Mouse (Mus musculus): Measurements from ENCODE around the gene Esr1. TPM values are rescaled to one million over a fixed set of nuclear protein-coding genes. Genes with fewer than 3 reads are reported as not detected.

Esr1 gene
- polyA plus RNA-seq, 1 experiment, result 3.6 TPM

DNA sequence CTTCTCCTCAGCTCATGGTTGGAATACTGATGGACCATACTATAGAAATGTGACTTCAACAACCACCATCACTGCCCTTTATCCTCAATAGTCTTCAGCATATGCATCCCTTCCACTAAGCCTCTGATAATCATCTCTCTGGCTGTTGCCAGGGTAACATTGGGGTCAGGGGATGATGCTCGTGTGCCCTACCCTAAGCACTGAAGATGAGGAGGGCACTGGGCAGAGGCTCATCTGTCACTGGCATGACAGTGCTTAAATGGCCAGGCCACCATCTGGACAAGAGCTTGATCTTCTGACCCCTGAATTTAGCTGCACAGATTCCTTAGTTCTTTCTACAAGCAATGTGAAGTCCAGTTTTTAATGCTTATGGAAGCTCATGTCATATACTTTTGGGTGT is 405.8 kb downstream of the Esr1 start:
- H3K4me3 ChIP-seq (ENCODE audit: control insufficient read depth, low read depth, low read length), result no peak overlapping the region
- H3K36me3 ChIP-seq (ENCODE audit: control insufficient read depth, insufficient read depth, low read length), result no peaks in the 10 kb centered on the region
- no peak overlapping the region for H3K27ac ChIP-seq (ENCODE audit: control insufficient read depth, insufficient read depth, low read depth, low read length)
- TF ChIP-seq CTCF (IDR thresholded peaks at IDR 0.05; ENCODE audit: control insufficient read depth, insufficient read depth, insufficient replicate concordance, low read depth, low read length) (no peak), POLR2A (IDR thresholded peaks at IDR 0.05; ENCODE audit: control insufficient read depth, low read depth, low read length) (no peak)
- H3K4me1 ChIP-seq (ENCODE audit: control insufficient read depth, insufficient read depth, low read length), result no peaks in the 10 kb centered on the region
- H3K27me3 ChIP-seq (ENCODE audit: control insufficient read depth, insufficient read depth, low read length), result no peaks in the 10 kb centered on the region

DNA sequence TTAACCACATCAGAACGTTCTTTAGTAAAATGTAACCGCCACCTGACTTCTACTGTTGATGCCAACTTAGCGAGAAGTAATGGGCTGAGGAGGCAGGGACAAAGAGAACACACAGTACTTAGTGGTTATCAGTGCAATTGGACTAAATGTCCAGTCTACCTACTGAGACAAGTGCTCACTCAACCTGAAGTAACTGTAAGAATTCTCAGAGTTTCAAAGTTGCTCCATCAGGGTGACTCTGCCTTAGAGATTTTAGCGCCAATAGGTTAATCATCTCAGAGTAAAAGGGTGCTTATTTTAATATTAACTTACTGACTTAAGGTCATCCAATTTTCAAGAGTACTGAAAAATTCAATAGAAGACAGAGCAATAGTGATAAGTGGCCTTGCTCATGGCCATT is 414.5 kb downstream of the Esr1 start:
- no peaks in the 10 kb centered on the region for H3K36me3 ChIP-seq (ENCODE audit: control insufficient read depth, insufficient read depth, low read length)
- no peak for TF ChIP-seq POLR2A (IDR thresholded peaks at IDR 0.05; ENCODE audit: control insufficient read depth, low read depth, low read length)
- no peak for TF ChIP-seq CTCF (IDR thresholded peaks at IDR 0.05; ENCODE audit: control insufficient read depth, insufficient read depth, insufficient replicate concordance, low read depth, low read length)
- H3K4me3 ChIP-seq (ENCODE audit: control insufficient read depth, low read depth, low read length), result no peak overlapping the region
- H3K4me1 ChIP-seq (ENCODE audit: control insufficient read depth, insufficient read depth, low read length), result no peaks in the 10 kb centered on the region
- H3K27me3 ChIP-seq (ENCODE audit: control insufficient read depth, insufficient read depth, low read length), result no peaks in the 10 kb centered on the region
- H3K27ac ChIP-seq (ENCODE audit: control insufficient read depth, insufficient read depth, low read depth, low read length), result no peak overlapping the region

- TF ChIP-seq POLR2A (IDR thresholded peaks at IDR 0.05; ENCODE audit: control insufficient read depth, low read depth, low read length) (no peak), CTCF (IDR thresholded peaks at IDR 0.05; ENCODE audit: control insufficient read depth, insufficient read depth, insufficient replicate concordance, low read depth, low read length) (no peak)
- Histone ChIP-seq H3K27me3 (ENCODE audit: control insufficient read depth, insufficient read depth, low read length) (no peaks in the 10 kb centered on the region), H3K4me1 (ENCODE audit: control insufficient read depth, insufficient read depth, low read length) (no peaks in the 10 kb centered on the region), H3K27ac (ENCODE audit: control insufficient read depth, insufficient read depth, low read depth, low read length) (no peak overlapping the region), H3K36me3 (ENCODE audit: control insufficient read depth, insufficient read depth, low read length) (no peaks in the 10 kb centered on the region), H3K4me3 (ENCODE audit: control insufficient read depth, low read depth, low read length) (no peak overlapping the region)
Measured at GRCm38 (mm10) chr10:5027208-5027607, 415.8 kb downstream of the Esr1 start.

- TF ChIP-seq CTCF (IDR thresholded peaks at IDR 0.05; ENCODE audit: control insufficient read depth, insufficient read depth, insufficient replicate concordance, low read depth, low read length) (no peak), POLR2A (IDR thresholded peaks at IDR 0.05; ENCODE audit: control insufficient read depth, low read depth, low read length) (no peak)
- Histone ChIP-seq H3K27me3 (ENCODE audit: control insufficient read depth, insufficient read depth, low read length) (no peaks in the 10 kb centered on the region), H3K36me3 (ENCODE audit: control insufficient read depth, insufficient read depth, low read length) (no peaks in the 10 kb centered on the region), H3K4me3 (ENCODE audit: control insufficient read depth, low read depth, low read length) (no peak overlapping the region), H3K27ac (ENCODE audit: control insufficient read depth, insufficient read depth, low read depth, low read length) (no peak overlapping the region), H3K4me1 (ENCODE audit: control insufficient read depth, insufficient read depth, low read length) (no peaks in the 10 kb centered on the region)
Measured at GRCm38 (mm10) chr10:5028301-5028700, 416.9 kb downstream of the Esr1 start.

DNA sequence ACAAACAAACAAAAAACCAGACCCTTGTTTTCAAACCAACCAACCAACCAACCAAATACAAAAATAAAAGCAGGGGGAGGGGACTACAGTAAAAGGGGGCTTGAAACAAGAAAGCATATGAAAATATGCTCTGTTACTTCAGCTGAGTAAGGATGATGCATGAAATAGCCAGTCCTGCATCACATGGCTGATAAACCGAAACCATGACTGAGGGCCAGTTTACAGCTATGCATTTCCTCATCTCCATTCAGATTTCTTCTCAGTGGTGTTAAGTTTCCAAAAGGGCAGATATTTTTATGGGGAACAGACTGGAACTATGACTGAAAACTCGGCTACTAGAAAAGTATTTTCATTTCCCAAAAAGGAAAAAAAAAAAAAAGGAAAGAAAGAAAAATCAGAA is 417.8 kb downstream of the Esr1 start:
- H3K4me3 ChIP-seq (ENCODE audit: control insufficient read depth, low read depth, low read length), result no peak overlapping the region
- TF ChIP-seq CTCF (IDR thresholded peaks at IDR 0.05; ENCODE audit: control insufficient read depth, insufficient read depth, insufficient replicate concordance, low read depth, low read length) (no peak), POLR2A (IDR thresholded peaks at IDR 0.05; ENCODE audit: control insufficient read depth, low read depth, low read length) (no peak)
- H3K27ac ChIP-seq (ENCODE audit: control insufficient read depth, insufficient read depth, low read depth, low read length), result no peak overlapping the region
- no peaks in the 10 kb centered on the region for H3K4me1 ChIP-seq (ENCODE audit: control insufficient read depth, insufficient read depth, low read length)
- H3K27me3 ChIP-seq (ENCODE audit: control insufficient read depth, insufficient read depth, low read length), result no peaks in the 10 kb centered on the region
- no peaks in the 10 kb centered on the region for H3K36me3 ChIP-seq (ENCODE audit: control insufficient read depth, insufficient read depth, low read length)

DNA sequence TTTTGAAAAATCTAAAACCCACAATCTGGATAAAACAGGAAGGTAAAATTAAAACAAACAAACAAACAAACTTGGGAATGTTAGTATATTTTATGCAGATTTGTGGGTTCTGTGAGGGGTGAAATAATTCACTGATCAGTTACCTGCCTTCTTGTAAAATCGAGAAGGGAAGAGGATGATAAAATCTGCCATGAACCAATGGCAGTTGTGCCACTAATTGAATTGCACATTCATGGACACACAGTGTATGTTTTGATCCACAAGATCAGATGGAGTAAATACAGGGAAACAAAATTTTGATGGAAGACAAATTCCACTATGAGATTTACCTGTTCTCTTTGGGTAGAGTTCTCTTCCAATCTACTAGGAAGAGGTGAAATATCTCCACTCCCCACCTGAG is 418.5 kb downstream of the Esr1 start:
- TF ChIP-seq POLR2A (IDR thresholded peaks at IDR 0.05; ENCODE audit: control insufficient read depth, low read depth, low read length) (no peak), CTCF (IDR thresholded peaks at IDR 0.05; ENCODE audit: control insufficient read depth, insufficient read depth, insufficient replicate concordance, low read depth, low read length) (no peak)
- no peaks in the 10 kb centered on the region for H3K36me3 ChIP-seq (ENCODE audit: control insufficient read depth, insufficient read depth, low read length)
- H3K27me3 ChIP-seq (ENCODE audit: control insufficient read depth, insufficient read depth, low read length), result no peaks in the 10 kb centered on the region
- H3K27ac ChIP-seq (ENCODE audit: control insufficient read depth, insufficient read depth, low read depth, low read length), result no peak overlapping the region
- no peaks in the 10 kb centered on the region for H3K4me1 ChIP-seq (ENCODE audit: control insufficient read depth, insufficient read depth, low read length)
- no peak overlapping the region for H3K4me3 ChIP-seq (ENCODE audit: control insufficient read depth, low read depth, low read length)

DNA sequence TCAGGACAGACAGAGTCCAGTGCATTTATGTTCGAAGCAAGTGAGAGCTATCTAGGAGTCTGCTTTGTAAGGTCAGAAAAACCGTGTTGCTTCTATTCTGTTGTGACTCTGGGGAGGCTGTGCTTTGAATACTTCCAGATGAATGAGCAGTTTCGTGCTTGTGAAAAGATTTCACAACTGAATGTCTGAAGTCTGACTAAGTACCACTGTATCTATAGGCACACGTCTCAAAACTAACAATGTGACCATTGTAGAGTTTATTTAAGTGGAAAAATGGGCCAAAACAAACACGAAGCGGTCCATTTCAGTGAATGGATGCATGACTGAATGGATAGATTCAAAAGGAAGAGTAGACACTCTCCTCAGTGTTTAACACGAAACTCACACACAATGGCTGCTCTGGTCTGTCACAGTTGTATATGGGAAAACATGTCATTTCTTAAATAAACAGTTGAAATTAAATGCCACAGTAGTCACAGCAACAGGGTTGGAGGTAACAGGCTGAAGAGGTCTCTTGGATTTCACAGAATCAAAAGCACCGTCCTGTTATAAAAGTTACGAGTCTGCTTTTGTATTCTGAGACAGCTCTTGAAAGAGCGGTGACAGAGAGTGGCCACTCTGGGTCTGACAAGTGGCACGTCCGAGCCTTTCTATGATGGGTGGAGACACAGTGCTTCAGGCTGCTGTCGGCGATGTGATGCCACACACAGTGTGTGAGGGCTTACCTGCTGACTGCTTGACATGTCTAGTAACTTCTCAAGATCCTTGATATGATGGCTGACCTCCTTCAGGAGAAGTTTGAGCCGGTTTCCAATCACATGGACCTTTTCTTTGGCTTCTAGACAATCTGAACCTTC is 421.0 kb downstream of the Esr1 start:
- Histone ChIP-seq H3K27me3 (ENCODE audit: control insufficient read depth, insufficient read depth, low read length) (no peaks in the 10 kb centered on the region), H3K4me3 (ENCODE audit: control insufficient read depth, low read depth, low read length) (no peak overlapping the region), H3K27ac (ENCODE audit: control insufficient read depth, insufficient read depth, low read depth, low read length) (no peak overlapping the region), H3K4me1 (ENCODE audit: control insufficient read depth, insufficient read depth, low read length) (no peaks in the 10 kb centered on the region), H3K36me3 (ENCODE audit: control insufficient read depth, insufficient read depth, low read length) (no peaks in the 10 kb centered on the region)
- TF ChIP-seq POLR2A (IDR thresholded peaks at IDR 0.05; ENCODE audit: control insufficient read depth, low read depth, low read length) (no peak), CTCF (IDR thresholded peaks at IDR 0.05; ENCODE audit: control insufficient read depth, insufficient read depth, insufficient replicate concordance, low read depth, low read length) (no peak)
